Mouse (Mus musculus): ENCODE data around the gene Mical2.

Mical2 gene

GRCm38 (mm10) chr7:112242587-112242986, 16.9 kb downstream of the Mical2 start:
- no peak for DNase-seq

DNA sequence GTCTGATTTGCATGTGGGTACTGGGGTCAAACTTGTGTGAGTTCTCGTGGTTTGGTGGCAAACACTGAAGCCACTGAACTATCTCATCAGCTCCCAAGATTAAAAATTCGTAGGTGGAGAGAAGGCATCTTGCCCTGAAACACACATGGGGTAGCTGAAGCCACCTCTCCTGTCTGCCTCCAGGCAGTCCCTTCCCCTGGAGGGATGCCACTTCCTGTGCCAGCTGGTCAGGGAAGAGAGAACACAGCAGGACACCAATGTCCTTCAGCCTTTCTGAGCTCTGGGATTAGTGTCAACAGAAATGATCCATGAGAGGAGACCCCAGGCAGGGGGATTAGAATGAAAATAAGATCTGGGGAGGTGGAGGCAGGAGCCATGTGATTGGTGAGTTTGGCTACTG, 18.4 kb downstream of the Mical2 start:
- DNase-seq, result no peak

DNA sequence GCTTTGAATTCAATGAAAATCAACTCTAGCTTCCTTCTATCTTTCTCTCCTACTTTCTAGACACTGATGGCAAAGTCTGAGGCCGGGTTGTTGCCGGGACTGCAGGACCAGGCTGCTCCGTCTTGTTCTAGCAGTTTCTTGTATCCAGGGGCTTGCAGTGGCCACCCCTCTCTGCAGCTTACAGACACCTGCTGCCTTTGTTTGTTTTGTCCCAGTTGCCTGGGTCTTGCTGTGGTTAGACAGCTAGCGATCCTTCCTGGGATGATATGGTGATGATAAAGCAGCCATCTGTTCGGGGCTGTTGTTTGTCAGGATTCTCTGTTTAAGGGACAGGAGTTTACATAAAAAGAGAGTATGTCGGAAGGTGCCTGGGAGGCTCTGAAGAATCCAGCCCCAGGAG, 19.0 kb downstream of the Mical2 start:
- no peak for DNase-seq

DNA sequence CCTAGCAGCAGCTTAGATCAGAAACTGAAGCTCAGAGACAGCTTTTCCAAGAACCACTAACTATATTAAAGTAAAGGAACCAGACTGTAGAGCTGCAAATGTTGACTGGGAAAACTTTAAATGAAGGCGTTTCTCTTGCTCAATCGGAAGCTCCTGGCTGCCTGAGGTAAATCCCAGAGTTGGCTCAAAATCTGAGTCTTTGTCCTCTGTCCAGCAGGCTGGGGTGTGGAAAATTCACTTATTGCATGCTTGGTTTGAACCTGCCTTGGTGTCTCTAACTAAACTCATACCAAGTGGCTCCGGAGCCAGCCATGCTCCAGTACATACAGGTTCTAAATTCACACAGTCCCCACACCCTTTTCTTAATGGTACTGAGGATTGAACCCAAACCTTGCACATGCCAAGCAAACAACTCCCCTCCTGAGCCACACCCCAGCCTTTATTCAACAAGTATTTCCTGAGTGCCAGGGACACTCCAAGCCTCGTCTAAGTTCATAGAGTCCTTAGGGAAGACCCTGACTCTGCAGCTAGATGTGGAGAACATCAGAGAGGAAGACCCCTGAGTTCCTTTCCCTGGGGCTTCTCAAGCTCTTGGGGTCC, 20.3 kb downstream of the Mical2 start:
- DNase-seq, result no peak

GRCm38 (mm10) chr7:112246442-112246841, 20.8 kb downstream of the Mical2 start:
- DNase-seq, result no peak

DNA sequence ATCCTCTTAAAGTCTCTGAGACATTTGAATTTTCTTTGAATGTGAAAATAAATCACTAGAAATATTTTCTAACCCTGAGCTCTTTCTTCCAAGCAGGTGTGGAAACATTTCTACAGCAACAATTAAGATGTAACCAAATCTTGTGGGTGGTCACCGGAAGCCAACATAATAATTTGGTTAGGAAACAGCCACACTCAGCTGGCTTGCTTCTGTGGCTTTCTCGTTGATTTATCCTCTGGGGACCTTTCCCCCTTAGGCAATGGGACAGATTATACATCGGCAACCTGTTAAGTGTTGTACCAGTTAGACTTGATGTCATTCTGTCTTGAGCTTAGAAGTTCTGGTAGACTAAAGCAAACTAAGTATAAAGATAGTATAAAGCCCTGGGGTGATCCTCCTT, 22.2 kb downstream of the Mical2 start:
- no peak for DNase-seq

DNA sequence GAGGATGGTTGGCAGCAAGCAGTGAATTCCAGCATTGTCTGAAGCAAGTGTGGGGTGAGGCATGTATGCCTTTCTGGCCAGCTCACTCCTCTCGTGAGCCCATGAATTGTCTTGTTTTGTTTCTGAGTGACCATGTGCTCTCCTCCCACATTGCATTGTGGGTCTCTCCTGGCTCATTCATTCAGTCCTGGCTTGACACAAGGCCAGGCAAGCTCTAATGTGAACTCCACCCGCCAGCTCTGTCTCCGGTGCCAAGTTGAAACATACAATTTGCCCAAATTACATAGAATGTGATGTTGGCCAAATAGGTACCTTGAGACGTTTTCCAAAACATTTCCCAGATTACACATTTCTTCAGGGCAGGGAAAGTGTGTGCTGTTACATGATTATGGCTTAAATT, 23.8 kb downstream of the Mical2 start:
- no peak for DNase-seq

DNA sequence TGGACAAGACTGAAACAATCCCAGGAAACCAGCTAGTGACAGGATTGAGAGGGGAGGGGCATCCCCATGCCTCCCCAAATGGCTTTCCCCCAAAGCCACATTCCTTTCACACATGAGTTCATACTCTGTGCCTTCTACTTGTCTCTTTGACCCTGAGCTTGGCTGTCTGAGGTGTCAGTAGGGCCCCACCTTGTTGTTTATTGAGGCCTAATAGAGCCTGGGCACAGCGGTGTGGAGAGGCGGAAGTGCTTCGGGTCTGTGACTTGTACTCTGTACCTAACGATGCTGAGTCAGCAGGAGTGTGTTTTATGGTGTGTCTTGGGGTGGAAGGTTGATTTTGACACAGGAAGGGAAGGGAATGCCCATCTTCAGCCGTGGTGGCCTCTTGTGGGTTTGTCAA, 26.4 kb downstream of the Mical2 start:
- DNase-seq, result peak; percentile 31 to 65

- no peak for DNase-seq
These were observed 28.6 kb downstream of the Mical2 start for GRCm38 (mm10) chr7:112254233-112254632.

- DNase-seq, result no peak
These were observed 29.7 kb downstream of the Mical2 start for GRCm38 (mm10) chr7:112255248-112255866.

GRCm38 (mm10) chr7:112258338-112258903, 32.8 kb downstream of the Mical2 start:
- no peak for DNase-seq

DNA sequence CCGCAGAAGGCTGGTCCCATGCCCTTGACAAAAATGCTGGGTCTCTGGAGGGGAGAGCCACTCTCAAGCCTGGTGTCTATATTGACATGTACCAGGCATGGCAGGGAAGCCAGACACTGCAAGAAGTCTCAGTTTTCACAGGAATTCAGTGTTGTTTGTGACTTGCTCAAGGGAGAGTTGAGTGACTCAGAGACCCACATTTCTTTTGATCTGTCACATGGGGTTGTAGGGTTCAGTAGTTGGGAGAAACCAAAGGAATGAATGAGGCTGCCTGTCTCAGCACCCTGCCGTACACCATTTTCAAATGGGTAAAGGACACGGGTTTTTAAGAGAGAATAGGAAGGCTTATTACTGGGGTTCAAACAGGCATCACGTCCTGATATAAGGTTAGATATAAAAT, 33.6 kb downstream of the Mical2 start:
- DNase-seq, result no peak

DNA sequence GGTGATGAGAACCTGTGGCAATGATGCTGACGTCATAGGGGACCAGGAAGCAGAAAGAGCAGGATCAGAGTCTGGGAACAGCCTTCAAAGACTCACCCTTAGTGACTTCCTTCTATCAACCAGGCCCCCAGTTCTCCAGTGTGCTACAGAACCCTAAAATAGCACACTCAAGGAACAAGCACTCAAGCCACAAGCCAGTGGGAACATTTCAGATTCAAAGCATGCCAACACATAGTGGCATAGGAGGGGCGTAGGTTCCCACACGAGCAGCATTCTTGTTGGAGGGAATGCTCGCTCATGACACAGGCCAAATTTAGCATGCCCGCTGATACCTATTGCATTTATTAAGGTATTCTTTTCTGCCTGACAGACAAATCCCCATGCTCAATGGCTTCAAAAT, 35.5 kb downstream of the Mical2 start:
- DNase-seq, result no peak

- DNase-seq, result no peak
These were observed 41.6 kb downstream of the Mical2 start for GRCm38 (mm10) chr7:112267266-112267665.

DNA sequence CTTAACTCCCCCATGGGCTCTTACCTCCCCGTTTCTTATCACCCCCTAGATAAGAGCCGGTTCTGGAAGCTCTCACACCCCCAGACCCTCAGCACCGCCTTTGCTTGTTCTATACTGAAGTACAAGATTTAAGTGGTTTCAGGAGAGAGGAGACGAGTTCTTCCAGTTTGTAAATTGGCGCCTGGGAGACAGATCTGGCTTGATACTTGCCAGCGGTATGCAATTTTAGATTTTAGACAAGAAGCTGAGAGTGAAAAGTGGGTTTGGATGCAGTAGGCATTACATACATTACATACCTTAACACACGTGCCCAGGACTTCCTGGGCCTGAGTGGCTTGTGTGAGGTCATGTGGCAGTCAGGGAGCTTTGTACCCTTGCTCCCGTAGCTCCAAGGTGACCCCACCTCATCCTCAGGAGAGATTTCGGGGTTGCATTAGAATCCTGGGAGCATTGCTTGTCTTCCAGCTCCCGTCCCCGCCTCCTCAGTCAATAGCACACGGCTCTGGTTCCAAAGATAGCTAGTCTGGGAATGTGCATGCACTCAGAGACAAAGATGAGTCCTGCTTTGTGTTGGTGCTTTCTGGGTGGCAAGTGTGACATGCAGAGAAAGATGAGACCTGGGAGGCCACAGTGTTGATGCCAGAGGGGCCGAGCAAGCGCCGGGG, 43.2 kb downstream of the Mical2 start:
- DNase-seq, result no peak

DNA sequence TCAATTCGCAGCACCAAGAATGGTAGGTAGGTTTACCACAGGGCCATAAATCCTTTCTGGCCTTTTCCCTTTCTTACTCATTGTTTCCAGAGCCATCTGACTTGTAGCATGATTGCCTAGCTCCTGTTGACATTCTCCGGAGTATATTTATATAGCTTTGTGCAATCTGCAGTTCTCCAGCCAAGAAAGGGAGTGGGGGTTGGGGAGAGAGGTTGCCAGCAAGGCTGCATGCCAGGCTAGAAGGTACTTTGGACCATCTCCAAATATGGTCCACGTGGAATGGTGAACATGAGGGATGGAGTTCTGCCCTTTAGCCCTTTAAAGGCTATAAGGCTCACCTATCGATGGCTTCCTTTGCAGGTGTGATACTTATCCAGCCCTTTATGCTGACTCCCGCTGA, 45.2 kb downstream of the Mical2 start:
- DNase-seq, result peak in 1 of 2 experiments; percentile 58

DNA sequence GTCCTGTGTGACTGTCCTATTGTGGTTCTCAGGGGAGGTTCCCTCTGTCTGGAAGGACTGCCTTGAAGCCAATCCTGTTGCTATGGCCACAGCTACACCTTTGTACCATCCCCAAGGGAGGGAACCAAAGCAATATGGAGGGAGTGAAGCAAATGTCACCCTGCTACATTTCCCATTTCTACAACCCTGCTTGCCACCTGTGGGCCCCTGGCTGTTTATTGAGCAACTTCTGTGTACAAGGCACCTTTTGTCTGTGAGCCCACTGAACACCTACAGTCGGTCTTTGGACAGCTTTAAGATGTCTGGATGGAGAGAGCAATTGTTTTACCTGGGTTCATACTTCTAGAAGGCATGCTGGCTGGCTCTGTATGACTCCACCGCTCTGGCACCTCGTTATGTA, 46.0 kb downstream of the Mical2 start:
- DNase-seq, result no peak

DNA sequence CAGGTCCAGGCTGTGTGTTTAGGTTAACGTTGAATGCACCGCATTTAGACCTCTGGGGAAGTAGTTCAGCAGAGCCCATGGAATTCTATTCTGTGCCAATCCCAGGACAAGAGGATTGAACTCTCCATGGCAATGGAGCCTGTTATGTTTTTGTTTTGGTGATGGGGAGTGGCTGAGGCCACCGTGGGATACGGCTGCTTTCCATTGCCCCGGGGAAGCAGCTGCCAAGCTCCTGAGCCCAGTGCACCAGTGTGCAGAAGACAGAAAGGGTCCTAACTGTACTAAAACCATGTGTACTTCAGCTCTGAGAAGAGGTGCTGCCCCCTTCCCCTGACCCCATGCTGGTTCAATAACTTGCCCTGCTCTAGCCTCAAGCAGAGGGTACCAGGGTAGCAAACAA, 47.0 kb downstream of the Mical2 start:
- no peak for DNase-seq

DNA sequence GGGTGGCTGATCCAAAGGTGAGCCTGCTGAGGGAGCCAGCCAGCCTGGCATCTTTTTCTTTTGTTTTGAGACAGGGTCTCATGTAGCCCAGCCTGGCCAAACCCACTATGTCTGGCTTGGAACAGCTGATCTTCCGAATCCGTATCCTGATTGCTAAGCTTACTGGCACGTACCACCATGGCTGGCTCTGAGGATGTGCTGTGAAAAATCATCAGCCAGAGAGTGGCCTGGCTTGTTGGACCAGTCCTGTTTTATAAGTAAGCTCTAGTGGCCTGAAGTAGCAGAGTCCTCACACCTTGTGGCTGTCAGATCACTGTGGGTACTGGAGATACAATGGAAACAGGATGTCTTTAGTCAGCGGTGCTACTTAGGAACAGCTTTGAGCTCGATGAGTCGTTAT, 47.8 kb downstream of the Mical2 start:
- no peak for DNase-seq

DNA sequence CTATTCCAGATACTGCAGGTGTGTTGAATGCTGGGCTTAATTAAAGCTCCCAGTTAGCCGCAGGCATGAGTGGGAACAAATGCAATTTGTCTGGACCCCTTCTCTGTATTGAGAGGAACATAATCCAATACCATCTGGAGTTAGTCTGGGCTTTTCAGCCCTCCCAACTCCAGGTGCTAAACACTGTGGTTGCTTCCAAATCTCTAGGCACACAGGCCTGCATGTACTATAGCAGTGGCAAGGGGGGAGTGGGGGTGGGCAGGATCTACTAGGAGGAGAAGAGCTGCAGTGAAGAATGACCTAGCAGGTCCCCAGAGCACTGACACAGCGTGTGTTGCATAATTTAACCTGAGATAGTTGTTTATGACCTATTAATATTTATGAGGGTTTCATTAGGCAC, 49.0 kb downstream of the Mical2 start:
- no peak for DNase-seq

GRCm38 (mm10) chr7:112275093-112275492, 49.4 kb downstream of the Mical2 start:
- DNase-seq, result no peak

DNA sequence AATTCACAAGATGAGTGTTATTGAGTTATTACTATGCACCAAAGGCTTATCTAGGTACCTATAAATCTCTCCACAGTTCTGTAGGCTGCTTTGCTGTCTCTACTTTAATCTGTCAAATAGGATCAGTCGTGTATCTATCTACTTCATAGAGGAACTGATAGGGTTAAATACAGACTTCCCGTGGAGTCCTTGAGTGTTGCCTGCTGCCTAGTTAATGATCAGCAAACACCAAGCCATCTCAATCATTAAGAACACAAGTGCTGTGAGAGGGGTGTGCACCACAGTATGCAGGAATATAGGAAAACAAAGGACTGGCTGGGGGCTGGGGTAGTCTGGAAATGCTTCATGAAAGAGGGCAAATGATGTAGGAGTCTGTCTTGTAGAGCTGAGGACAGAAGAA, 50.2 kb downstream of the Mical2 start:
- DNase-seq, result peak in 1 of 2 experiments; percentile 32

DNA sequence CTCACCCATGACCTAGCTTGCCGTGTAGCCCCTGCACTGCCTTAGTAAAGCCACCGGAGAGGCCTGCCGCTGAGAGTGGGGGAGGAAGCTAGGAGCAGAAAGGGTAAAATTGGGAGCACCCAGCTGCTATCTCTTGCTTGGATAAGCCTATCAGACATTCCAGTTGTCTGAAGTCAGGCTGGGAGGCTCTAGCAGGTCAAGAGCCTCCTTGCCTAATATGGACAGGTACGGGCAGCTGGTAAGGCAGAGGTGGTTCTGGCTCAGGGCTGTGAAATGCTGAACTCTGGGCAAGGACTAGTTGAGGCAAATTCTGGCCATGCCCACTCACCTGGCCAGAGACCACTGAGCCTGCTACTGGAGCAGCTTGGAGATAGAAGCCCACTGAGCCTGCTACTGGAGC, 51.2 kb downstream of the Mical2 start:
- DNase-seq, result no peak

GRCm38 (mm10) chr7:112278648-112279047, 53.0 kb downstream of the Mical2 start:
- DNase-seq, result no peak

Data from kidney, postnatal 4 days (tissue).